In the genomic region with DNA sequence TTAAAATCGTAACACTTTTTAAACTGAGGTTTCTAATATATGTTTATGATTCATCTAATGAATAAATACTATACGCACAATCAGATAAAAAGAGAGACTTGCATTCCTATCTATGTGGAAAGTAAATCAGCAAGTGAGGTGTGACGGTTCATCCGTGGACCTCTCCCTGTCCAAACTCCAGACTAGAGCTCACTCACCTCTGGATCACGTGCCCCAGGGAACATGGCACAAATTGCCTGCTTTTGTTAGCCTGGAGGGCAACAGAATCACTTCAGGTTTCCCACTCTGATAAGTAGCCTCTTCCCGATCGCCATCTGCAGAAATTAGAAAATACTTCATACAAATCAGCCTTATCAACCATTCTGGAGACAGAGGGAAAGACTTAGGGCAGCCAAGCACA, we compare ENCODE assay signal across 25 mouse cellular contexts.
DNase-seq lines count a peak whose midpoint lies in the region; ATAC-seq and TF ChIP-seq lines count a peak whose summit lies in the region.
"Had no signal": no experiment of that assay in that cellular context is flagged by ENCODE, and none has a peak within 500 bp of the region (broad histone marks: within the 10 kb centered on the region; RNA-seq: fewer than 3 reads in every experiment).

No protein-coding gene starts in this region.

- no peak overlapping the region for H3K27ac ChIP-seq in kidney, embryonic 16.5 days (ENCODE audit: low read length)
- no peak overlapping the region for H3K27ac ChIP-seq in kidney, adult 2 months (ENCODE audit: insufficient read depth, low read depth, low read length)
- no peak overlapping the region for H3K27ac ChIP-seq in kidney, embryonic 14.5 days (ENCODE audit: low read depth, low read length)
- H3K27ac ChIP-seq in intestine, embryonic 15.5 days: no peak overlapping the region
- H3K27ac ChIP-seq: embryonic facial prominence, embryonic 13.5 days; embryonic facial prominence, embryonic 15.5 days; forebrain, embryonic 10.5 days; forebrain, embryonic 12.5 days had no signal

- H3K4me1 ChIP-seq in kidney, embryonic 16.5 days (ENCODE audit: insufficient read depth, low read length): peaks cover 7% of the 10 kb centered on the region
- H3K4me1 ChIP-seq in kidney, adult 2 months (ENCODE audit: control insufficient read depth, insufficient read depth, low read length): no peaks in the 10 kb centered on the region
- no peaks in the 10 kb centered on the region; the same call in 1 of the 2 replicates for H3K4me1 ChIP-seq in kidney, embryonic 14.5 days (ENCODE audit: control insufficient read depth, insufficient read depth, low read length)
- H3K4me1 ChIP-seq in intestine, embryonic 15.5 days (replicated peaks): no peaks in the 10 kb centered on the region
- H3K4me1 ChIP-seq: embryonic facial prominence, embryonic 15.5 days had no signal

- 42% methylated on average over 7 of the region's 7 CpGs for WGBS in kidney, embryonic 16.5 days
- 46% methylated on average over 7 of the region's 7 CpGs for WGBS in kidney, adult 2 months
- WGBS in kidney, embryonic 14.5 days: 36% methylated on average over 7 of the region's 7 CpGs
- 73% methylated on average over 7 of the region's 7 CpGs for whole genome bisulfite sequencing in intestine, embryonic 15.5 days

- peak; percentile 15 for DNase-seq in kidney, adult 11 months
- peak; percentile 47 for DNase-seq in kidney, adult 2 months
- peak; percentile 19 for DNase-seq in kidney, postnatal 14 days
- no peak for DNase-seq in kidney, postnatal 10 days
- peak; percentile 36 to 60 for DNase-seq in kidney, postnatal 36 days
- DNase-seq: adrenal gland, adult 2 months; adrenal gland, postnatal 10 days; adrenal gland, postnatal 25 days; B cell, adult 2 months; cerebellum, adult 11 months; cerebellum, adult 18-20 months; cerebellum, adult 8-10 months; cerebellum, adult 9-11 months; cerebellum, postnatal 14 days; cerebellum, postnatal 36 days; embryo, embryonic 11 days had no signal

- H3K4me2 ChIP-seq in kidney, embryonic 16.5 days (replicated peaks; ENCODE audit: low read depth, low read length): no peak overlapping the region
- H3K4me2 ChIP-seq in kidney, embryonic 14.5 days (replicated peaks; ENCODE audit: low read depth, low read length): no peak overlapping the region
- H3K4me2 ChIP-seq in intestine, embryonic 15.5 days (replicated peaks): no peak overlapping the region
- H3K4me2 ChIP-seq: embryonic facial prominence, embryonic 13.5 days; embryonic facial prominence, embryonic 15.5 days; forebrain, embryonic 12.5 days had no signal

- TF ChIP-seq CTCF in kidney, adult 2 months (conservative IDR thresholded peaks at IDR 0.05; ENCODE audit: insufficient read depth, insufficient read length, low read depth, low read length): no peak

- peaks cover 3% of the 10 kb centered on the region; the same call in 1 of the 2 replicates for H3K27me3 ChIP-seq in kidney, embryonic 16.5 days (ENCODE audit: insufficient read depth, low read length)
- no peaks in the 10 kb centered on the region for H3K27me3 ChIP-seq in kidney, adult 2 months (replicated peaks; ENCODE audit: control insufficient read depth, insufficient read depth, low read length)
- H3K27me3 ChIP-seq in kidney, embryonic 14.5 days (ENCODE audit: control insufficient read depth, insufficient read depth, low read length): peaks cover 2% of the 10 kb centered on the region; the same call in 1 of the 2 replicates
- H3K27me3 ChIP-seq in intestine, embryonic 15.5 days (replicated peaks): no peaks in the 10 kb centered on the region
- H3K27me3 ChIP-seq: embryonic facial prominence, embryonic 13.5 days; embryonic facial prominence, embryonic 15.5 days; forebrain, embryonic 12.5 days had no signal

- no peak for TF ChIP-seq POLR2A in kidney, adult 2 months (IDR thresholded peaks at IDR 0.05; ENCODE audit: low read depth, low read length)

- no peaks in the 10 kb centered on the region for H3K9me3 ChIP-seq in kidney, embryonic 16.5 days (ENCODE audit: low read length)
- H3K9me3 ChIP-seq in kidney, embryonic 14.5 days (ENCODE audit: control insufficient read depth, low read length): no peaks in the 10 kb centered on the region
- H3K9me3 ChIP-seq in intestine, embryonic 15.5 days: no peaks in the 10 kb centered on the region
- H3K9me3 ChIP-seq: embryonic facial prominence, embryonic 13.5 days; embryonic facial prominence, embryonic 15.5 days; forebrain, embryonic 10.5 days had no signal

- no peak overlapping the region for H3K9ac ChIP-seq in kidney, embryonic 16.5 days (replicated peaks; ENCODE audit: low read length)
- H3K9ac ChIP-seq in kidney, embryonic 14.5 days (ENCODE audit: low read depth, low read length): no peak overlapping the region
- H3K9ac ChIP-seq in intestine, embryonic 15.5 days: no peak overlapping the region
- H3K9ac ChIP-seq: embryonic facial prominence, embryonic 13.5 days; embryonic facial prominence, embryonic 15.5 days; forebrain, embryonic 12.5 days had no signal

- ATAC-seq in kidney, embryonic 16.5 days (ENCODE audit: low FRiP score, low TSS enrichment): no peak
- ATAC-seq in kidney, embryonic 14.5 days (ENCODE audit: low FRiP score, low TSS enrichment): no peak
- no peak for ATAC-seq in intestine, embryonic 15.5 days
- ATAC-seq: forebrain, embryonic 14.5 days had no signal

- H3K36me3 ChIP-seq in kidney, embryonic 16.5 days (ENCODE audit: insufficient read depth, low read length): no peaks in the 10 kb centered on the region
- H3K36me3 ChIP-seq in kidney, adult 2 months (ENCODE audit: control insufficient read depth, insufficient read depth, low read length): no peaks in the 10 kb centered on the region
- no peaks in the 10 kb centered on the region for H3K36me3 ChIP-seq in kidney, embryonic 14.5 days (ENCODE audit: control insufficient read depth, insufficient read depth, low read length)
- H3K36me3 ChIP-seq in intestine, embryonic 15.5 days: no peaks in the 10 kb centered on the region
- H3K36me3 ChIP-seq: embryonic facial prominence, embryonic 13.5 days; embryonic facial prominence, embryonic 15.5 days; forebrain, embryonic 10.5 days; forebrain, embryonic 12.5 days had no signal

- no peak overlapping the region for H3K4me3 ChIP-seq in kidney, embryonic 16.5 days (ENCODE audit: low read length)
- no peak overlapping the region for H3K4me3 ChIP-seq in kidney, adult 2 months (ENCODE audit: insufficient read depth, low read depth, low read length)
- no peak overlapping the region for H3K4me3 ChIP-seq in kidney, embryonic 14.5 days (ENCODE audit: low read length)
- no peak overlapping the region for H3K4me3 ChIP-seq in intestine, embryonic 15.5 days (replicated peaks)
- H3K4me3 ChIP-seq: embryonic facial prominence, embryonic 13.5 days; embryonic facial prominence, embryonic 15.5 days; erythroblast, embryonic 14.5 days; forebrain, embryonic 10.5 days; forebrain, embryonic 12.5 days had no signal
